Mouse (Mus musculus): ENCODE data around the gene Esp4.

- TF ChIP-seq CTCF (IDR thresholded peaks at IDR 0.05; ENCODE audit: low read depth, low read length) (no peak), POLR2A (IDR thresholded peaks at IDR 0.05; ENCODE audit: extremely low read depth, insufficient read depth, low read length) (no peak)
These were observed 37.2 kb upstream of the Esp4 start, which contains the start of gene Esp6 for GRCm38 (mm10) chr17:40561207-40561606.

Measured in liver, adult 2 months (tissue).